In genomic region chr13:76256350-76256749, GRCm38 (mm10) we compare ENCODE assay signal across 18 mouse cellular contexts. TPM values are rescaled to one million over a fixed set of nuclear protein-coding genes. Genes with fewer than 3 reads are reported as not detected.
DNase-seq lines count a peak whose midpoint lies in the region; ATAC-seq and TF ChIP-seq lines count a peak whose summit lies in the region.
"Had no signal": no experiment of that assay in that cellular context is flagged by ENCODE, and none has a peak within 500 bp of the region (broad histone marks: within the 10 kb centered on the region; RNA-seq: fewer than 3 reads in every experiment).

No protein-coding gene starts in this region.

- peak; percentile 3 to 23 for DNase-seq in heart, adult 18-20 months
- DNase-seq in heart, postnatal 4 days = no peak
- DNase-seq in spleen, adult 2 months (ENCODE audit: low read depth in 1 of 2, low spot score in 2 of 2) = peak in 1 of 2 experiments; percentile 5
- DNase-seq in spleen, adult 12 weeks (ENCODE audit: low spot score) = no peak
- no peak for DNase-seq in stomach, postnatal 0 days (ENCODE audit: low spot score)
- no peak for DNase-seq in forebrain, embryonic 10.5 days (ENCODE audit: extremely low spot score, low spot score)
- DNase-seq: adrenal gland, postnatal 10 days; layer of hippocampus, postnatal 36 days; midbrain, embryonic 14.5 days; thymus, postnatal 14 days had no signal

- H3K4me1 ChIP-seq in spleen, adult 2 months (ENCODE audit: control insufficient read depth, insufficient read depth, insufficient read length) = no peaks in the 10 kb centered on the region
- H3K4me1 ChIP-seq in intestine, embryonic 15.5 days (replicated peaks) = no peaks in the 10 kb centered on the region
- H3K4me1 ChIP-seq in stomach, postnatal 0 days (replicated peaks; ENCODE audit: control insufficient read depth, insufficient read depth) = no peaks in the 10 kb centered on the region
- H3K4me1 ChIP-seq in forebrain, embryonic 10.5 days = no peaks in the 10 kb centered on the region
- no peaks in the 10 kb centered on the region for H3K4me1 ChIP-seq in hindbrain, embryonic 13.5 days (replicated peaks)
- H3K4me1 ChIP-seq: neural tube, embryonic 12.5 days had no signal

- no peaks in the 10 kb centered on the region; the same call in 1 of the 2 replicates for H3K9me3 ChIP-seq in intestine, embryonic 15.5 days
- H3K9me3 ChIP-seq in stomach, postnatal 0 days (ENCODE audit: control insufficient read depth, low read length) = no peaks in the 10 kb centered on the region
- H3K9me3 ChIP-seq in forebrain, embryonic 10.5 days = no peaks in the 10 kb centered on the region
- H3K9me3 ChIP-seq in hindbrain, embryonic 13.5 days = no peaks in the 10 kb centered on the region
- H3K9me3 ChIP-seq: limb, embryonic 13.5 days; neural tube, embryonic 12.5 days had no signal

- no peak overlapping the region for H3K4me3 ChIP-seq in spleen, adult 2 months (ENCODE audit: extremely low read depth, insufficient read depth, insufficient read length)
- H3K4me3 ChIP-seq in intestine, embryonic 15.5 days (replicated peaks) = no peak overlapping the region
- no peak overlapping the region for H3K4me3 ChIP-seq in stomach, postnatal 0 days (ENCODE audit: low read depth, low read length)
- H3K4me3 ChIP-seq in forebrain, embryonic 10.5 days = no peak overlapping the region
- no peak overlapping the region for H3K4me3 ChIP-seq in hindbrain, embryonic 13.5 days
- H3K4me3 ChIP-seq: erythroblast, embryonic 14.5 days; heart, adult 2 months; limb, embryonic 13.5 days; neural tube, embryonic 12.5 days had no signal

- ATAC-seq in intestine, embryonic 15.5 days = 0 out of 2 replicates have a peak, but pooled peaks have one; percentile 25
- ATAC-seq in stomach, postnatal 0 days (ENCODE audit: low FRiP score, low TSS enrichment) = 0 out of 2 replicates have a peak, but pooled peaks have one; percentile 54
- ATAC-seq in hindbrain, embryonic 13.5 days (ENCODE audit: low FRiP score) = no peak

- 21% methylated on average over 3 of the region's 3 CpGs for WGBS in spleen, adult 2 months
- WGBS in intestine, embryonic 15.5 days = 66% methylated on average over 3 of the region's 3 CpGs
- WGBS in stomach, postnatal 0 days = 57% methylated on average over 3 of the region's 3 CpGs
- 84% methylated on average over 3 of the region's 3 CpGs for WGBS in forebrain, embryonic 10.5 days
- WGBS in hindbrain, embryonic 13.5 days = 87% methylated on average over 3 of the region's 3 CpGs

- H3K4me2 ChIP-seq in intestine, embryonic 15.5 days (replicated peaks) = no peak overlapping the region
- no peak overlapping the region for H3K4me2 ChIP-seq in stomach, postnatal 0 days (replicated peaks; ENCODE audit: low read depth)
- no peak overlapping the region for H3K4me2 ChIP-seq in hindbrain, embryonic 13.5 days
- H3K4me2 ChIP-seq: limb, embryonic 13.5 days; neural tube, embryonic 12.5 days had no signal

- no peak overlapping the region for H3K9ac ChIP-seq in intestine, embryonic 15.5 days
- no peak overlapping the region for H3K9ac ChIP-seq in stomach, postnatal 0 days (ENCODE audit: low read length)
- H3K9ac ChIP-seq in hindbrain, embryonic 13.5 days = no peak overlapping the region
- H3K9ac ChIP-seq: limb, embryonic 13.5 days; neural tube, embryonic 12.5 days had no signal

- H3K27me3 ChIP-seq in spleen, adult 2 months (ENCODE audit: control insufficient read depth, insufficient read depth, low read length) = no peaks in the 10 kb centered on the region
- H3K27me3 ChIP-seq in intestine, embryonic 15.5 days (replicated peaks) = no peaks in the 10 kb centered on the region
- H3K27me3 ChIP-seq in stomach, postnatal 0 days (ENCODE audit: control insufficient read depth, insufficient read depth, low read length) = no peaks in the 10 kb centered on the region
- no peaks in the 10 kb centered on the region for H3K27me3 ChIP-seq in forebrain, embryonic 10.5 days (ENCODE audit: poor library complexity, severe bottlenecking)
- H3K27me3 ChIP-seq in hindbrain, embryonic 13.5 days = no peaks in the 10 kb centered on the region
- H3K27me3 ChIP-seq: limb, embryonic 13.5 days; neural tube, embryonic 12.5 days had no signal

- no peak for TF ChIP-seq EP300 in stomach, postnatal 0 days (optimal IDR thresholded peaks at IDR 0.05)

- H3K36me3 ChIP-seq in spleen, adult 2 months (ENCODE audit: control insufficient read depth, insufficient read depth, low read length) = no peaks in the 10 kb centered on the region
- no peaks in the 10 kb centered on the region for H3K36me3 ChIP-seq in intestine, embryonic 15.5 days
- H3K36me3 ChIP-seq in stomach, postnatal 0 days (ENCODE audit: control insufficient read depth, insufficient read depth, low read length) = no peaks in the 10 kb centered on the region
- no peaks in the 10 kb centered on the region for H3K36me3 ChIP-seq in forebrain, embryonic 10.5 days (replicated peaks)
- H3K36me3 ChIP-seq in hindbrain, embryonic 13.5 days = no peaks in the 10 kb centered on the region
- H3K36me3 ChIP-seq: limb, embryonic 13.5 days; neural tube, embryonic 12.5 days had no signal

- no peak for TF ChIP-seq POLR2A in spleen, adult 2 months (IDR thresholded peaks at IDR 0.05; ENCODE audit: low read depth, low read length)

- no peak for TF ChIP-seq CTCF in spleen, adult 2 months (IDR thresholded peaks at IDR 0.05; ENCODE audit: extremely low read depth, insufficient read depth, insufficient read length, insufficient replicate concordance)
- no peak for TF ChIP-seq CTCF in stomach, postnatal 0 days (IDR thresholded peaks at IDR 0.05; ENCODE audit: low read depth)

- peak overlapping the region; percentile 1; the same call in 1 of the 2 replicates for H3K27ac ChIP-seq in spleen, adult 2 months (ENCODE audit: insufficient read depth, low read length)
- no peak overlapping the region for H3K27ac ChIP-seq in intestine, embryonic 15.5 days
- no peak overlapping the region for H3K27ac ChIP-seq in stomach, postnatal 0 days (replicated peaks)
- H3K27ac ChIP-seq in forebrain, embryonic 10.5 days = no peak overlapping the region
- no peak overlapping the region for H3K27ac ChIP-seq in hindbrain, embryonic 13.5 days
- H3K27ac ChIP-seq: heart, adult 2 months; limb, embryonic 13.5 days; neural tube, embryonic 12.5 days had no signal

RNA-seq across cellular contexts. Expression of gene Fam81b, which starts 48.5 kb away (rescaled TPM):
- total RNA-seq in heart, adult 18-20 months (2021) = not detected
- total RNA-seq in heart, postnatal 4 days (2021) = not detected
- polyA plus RNA-seq in spleen, adult 2 months (2012; rRNA removed) = not detected in 2 replicates
- not detected in 2 replicates for polyA plus RNA-seq in intestine, embryonic 15.5 days (2015; fragmentation: Nextera tagmentation; extraction: Ambion mirVana)
- not detected in 2 replicates for polyA plus RNA-seq in stomach, postnatal 0 days (2015; fragmentation: Nextera tagmentation; extraction: Ambion mirVana)
- not detected in 2 replicates for polyA plus RNA-seq in forebrain, embryonic 10.5 days (2016; fragmentation: Nextera tagmentation; extraction: Ambion mirVana)
- polyA plus RNA-seq in hindbrain, embryonic 13.5 days (2015; fragmentation: Nextera tagmentation; extraction: Ambion mirVana) = 0.58 and 3.1 TPM in 2 replicates
- total RNA-seq: adrenal gland, postnatal 10 days; heart, adult 2 months; heart, postnatal 25 days; layer of hippocampus, postnatal 36 days had no signal
- polyA plus RNA-seq: C2C12; erythroblast, embryonic 14.5 days; limb, embryonic 13.5 days; neural tube, embryonic 12.5 days had no signal

Comparison
In these comparisons a context has a peak if more than half of its experiments do, and no peak if none do; other contexts are left out.
1. DNase-seq: peak in heart, adult 18-20 months (2 of 2); none in heart, postnatal 4 days (single experiment), spleen, adult 12 weeks (single experiment), stomach, postnatal 0 days (single experiment) and forebrain, embryonic 10.5 days (single experiment).